Mouse (Mus musculus) bone marrow, adult 2 months (tissue): ENCODE measurements around the gene Rbm17.
"Not testable (repeated sequence)": the region's sequence is repeated elsewhere in the genome, so short reads cannot be mapped to it uniquely, and the experiment has no call there.

Source experiments
- CTCF ChIP-seq: fragments of 200-500 bp; IDR thresholded peaks from 2 replicates; pipeline ENCODE4 v1.5.1; 2011; ENCODE audit warnings: low read length, control low read depth; ENCODE audit not compliant: control insufficient read depth, insufficient read depth
- POLR2A ChIP-seq: fragments of 200-500 bp; IDR thresholded peaks from 2 replicates; pipeline ENCODE4 v1.6.1; 2011; ENCODE audit warnings: low read depth, mild to moderate bottlenecking, control low read depth, low read length, borderline replicate concordance; ENCODE audit not compliant: control insufficient read depth

DNA sequence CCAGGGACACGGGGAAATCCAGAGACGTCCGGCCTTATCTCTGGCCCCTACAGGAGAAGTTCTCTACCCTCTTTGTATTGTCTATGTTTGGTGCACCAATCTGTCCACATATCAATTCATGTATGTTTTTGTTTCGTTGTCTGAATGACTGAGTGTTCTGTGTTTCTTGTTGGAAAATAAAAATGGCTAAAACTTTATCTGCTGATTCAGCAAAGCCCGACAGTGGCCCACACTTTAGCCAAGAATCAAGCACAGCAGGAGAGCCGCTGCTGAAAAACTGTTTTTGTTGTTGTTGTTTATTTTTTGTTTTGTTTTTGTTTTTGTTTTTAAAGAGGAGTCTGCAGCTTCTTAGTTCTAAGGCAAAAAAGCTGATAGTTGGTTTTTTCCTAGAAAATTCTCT, 9.0 kb upstream of the Rbm17 start:
- TF ChIP-seq CTCF, POLR2A: not testable (repeated sequence)
